Mouse (Mus musculus) CH12.LX (cell line): ENCODE results near the gene Gm27179. TPM values are rescaled to one million over a fixed set of nuclear protein-coding genes. Genes with fewer than 3 reads are reported as not detected.
"Not testable (repeated sequence)": the region's sequence is repeated elsewhere in the genome, so short reads cannot be mapped to it uniquely, and the experiment has no call there.

Experiments
- DNase-seq: peaks from one replicate; pipeline ENCODE4 v3.0.0-alpha.2; 2013; ENCODE audit errors: extremely low read depth
- H3K27ac ChIP-seq: 2 replicates; pipeline ENCODE4 v1.5.1; 2012; ENCODE audit warnings: low read depth, mild to moderate bottlenecking, control low read depth, moderate library complexity; ENCODE audit not compliant: insufficient read depth
- H3K27me3 ChIP-seq: replicated peaks from 2 replicates; pipeline ENCODE3; 2012; ENCODE audit warnings: inconsistent platforms
- H3K36me3 ChIP-seq, 2 experiments: replicated peaks in 1 of 2; 2 replicates each; pipeline versions ENCODE3 to v1.6.1; 2012; ENCODE audit warnings: inconsistent platforms in 1 of 2, low read length in 1 of 2, mild to moderate bottlenecking in 1 of 2, mixed read lengths in 1 of 2, moderate library complexity in 1 of 2; ENCODE audit not compliant: control insufficient read depth in 1 of 2, insufficient read depth in 1 of 2
- H3K4me1 ChIP-seq, 2 experiments: 2 replicates each; pipeline ENCODE4 v1.6.1; 2012; ENCODE audit warnings: inconsistent platforms in 1 of 2, moderate library complexity in 1 of 2; ENCODE audit not compliant: insufficient read depth in 2 of 2, control insufficient read depth in 1 of 2
- H3K4me2 ChIP-seq: 2 replicates; pipeline ENCODE4 v1.6.1; 2012; ENCODE audit warnings: low read depth, mild to moderate bottlenecking, control low read depth; ENCODE audit not compliant: poor library complexity, insufficient read depth, severe bottlenecking
- H3K4me3 ChIP-seq, 3 experiments: fragments of 150-350 bp in 1 of 3; sonication (generic) in 1 of 3; replicated peaks in 1 of 3; 2 replicates each; pipeline versions ENCODE3 to v1.5.1; 2011 to 2012; ENCODE audit warnings: low read depth in 2 of 3, low read length in 2 of 3, mild to moderate bottlenecking in 2 of 3, moderate library complexity in 2 of 3, control low read depth in 1 of 3, improper control_type of control experiment in 1 of 3, inconsistent platforms in 1 of 3, mixed read lengths in 1 of 3; ENCODE audit not compliant: poor library complexity in 1 of 3
- H3K79me2 ChIP-seq: replicated peaks from 2 replicates; pipeline ENCODE4 v1.6.1; 2012; ENCODE audit warnings: mild to moderate bottlenecking, moderate library complexity; ENCODE audit not compliant: control insufficient read depth, poor library complexity, insufficient read depth, severe bottlenecking; ENCODE audit errors: extremely low read depth
- H3K9ac ChIP-seq: 2 replicates; pipeline ENCODE4 v1.6.1; 2012; ENCODE audit warnings: low read depth, mild to moderate bottlenecking, control low read depth, moderate library complexity; ENCODE audit not compliant: insufficient read depth
- H3K9me3 ChIP-seq: replicated peaks from 2 replicates; pipeline ENCODE3; 2012; ENCODE audit warnings: low read length, inconsistent platforms, mixed read lengths
- dilution Hi-C: fragments of 300-500 bp; cut with MboI; formaldehyde crosslinking; loops from 2 replicates; pipeline ENCODE4 v1.14.3; 2020; ENCODE audit warnings: low sequenced_read_pairs; ENCODE audit not compliant: extremely low pct_unique_long_range_greater_than_20kb, extremely low pct_ligation_motif_present
- in situ Hi-C: fragments of 300-500 bp; cut with MboI; formaldehyde crosslinking; loops from 3 replicates; pipeline ENCODE4 v1.14.3; 2019; ENCODE audit warnings: low sequenced_read_pairs, low pct_ligation_motif_present, low pct_unique_long_range_greater_than_20kb, mixed read lengths
- polyA plus RNA-seq: library from polyadenylated mRNA; unstranded; fragments of >175 nt; gene quantifications from 2 replicates; pipeline ENCODE4 v1.2.1, GENCODE M21; 2012; ENCODE audit warnings: low read depth; ENCODE audit not compliant: insufficient read length
- total RNA-seq, 2 experiments: library from RNA; depleted of rRNA; stranded (reverse); fragments of 300-350 nt in 1 of 2; fragments of >200 nt in 1 of 2; gene quantifications; 2 replicates each; pipeline ENCODE4 v1.2.3; 2012 to 2014

Gm27179 gene
- total and polyA plus RNA-seq, 3 experiments: not detected

DNA sequence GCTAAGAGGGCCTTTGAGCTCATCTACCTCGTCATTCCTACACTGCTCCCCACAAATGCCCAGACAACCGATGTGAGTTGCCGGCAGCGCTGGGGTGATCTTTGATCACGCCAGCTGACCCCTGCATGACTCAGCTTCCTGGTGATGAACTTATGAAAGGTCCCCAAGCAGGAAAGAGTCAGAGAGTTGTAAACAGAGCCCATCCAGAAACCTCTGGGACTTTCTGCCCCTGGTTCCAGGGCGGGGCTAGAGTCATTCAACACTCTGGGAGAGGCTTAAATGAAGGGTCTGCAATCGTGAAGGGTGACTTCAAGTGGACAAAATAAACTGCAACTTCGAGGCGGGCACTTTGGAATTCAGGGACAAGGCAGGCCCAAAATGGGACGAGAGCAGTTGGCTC, 24.3 kb downstream of the Gm27179 start:
- H3K4me1 ChIP-seq, dilution Hi-C loops, H3K27me3 ChIP-seq, H3K27ac ChIP-seq, H3K9ac ChIP-seq, H3K36me3 ChIP-seq, H3K79me2 ChIP-seq, in situ Hi-C loops, H3K4me2 ChIP-seq, H3K4me3 ChIP-seq, DNase-seq, H3K9me3 ChIP-seq: not testable (repeated sequence)

DNA sequence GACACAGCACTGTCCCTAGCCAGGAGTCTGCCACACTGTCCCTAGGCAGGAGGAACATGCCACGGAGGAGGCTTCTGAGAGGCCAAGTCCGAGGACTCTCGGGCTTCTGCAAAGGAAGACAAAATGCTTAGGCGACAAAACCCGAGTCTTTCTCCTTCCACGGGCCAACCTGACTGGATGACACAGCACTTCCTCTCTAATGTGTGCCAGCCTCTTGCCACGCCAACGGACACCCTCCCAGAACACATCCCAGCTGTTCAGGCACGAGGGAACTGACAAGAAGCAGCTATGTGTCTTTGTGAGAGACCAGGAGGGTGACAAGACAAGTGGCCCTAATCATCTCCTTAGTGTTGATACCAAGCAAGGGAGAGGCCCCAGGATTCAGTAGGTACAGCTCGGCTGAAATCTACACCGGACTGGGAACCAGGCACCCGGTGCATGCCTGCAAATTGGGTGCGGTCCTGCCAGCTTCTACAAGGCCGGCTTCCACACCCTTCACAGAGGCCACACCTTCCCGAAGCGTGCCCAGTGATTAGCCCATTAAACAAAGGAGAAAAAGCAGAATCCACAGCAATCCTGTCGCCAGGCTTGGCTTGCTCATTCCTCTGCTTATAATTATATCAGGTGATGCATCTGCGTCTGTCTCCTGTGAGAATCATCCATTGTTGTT, 26.7 kb downstream of the Gm27179 start:
- H3K79me2 ChIP-seq, H3K36me3 ChIP-seq, H3K4me2 ChIP-seq, H3K4me1 ChIP-seq, H3K27ac ChIP-seq, dilution Hi-C loops, H3K9me3 ChIP-seq, H3K27me3 ChIP-seq, H3K4me3 ChIP-seq, H3K9ac ChIP-seq, DNase-seq, in situ Hi-C loops: not testable (repeated sequence)

DNA sequence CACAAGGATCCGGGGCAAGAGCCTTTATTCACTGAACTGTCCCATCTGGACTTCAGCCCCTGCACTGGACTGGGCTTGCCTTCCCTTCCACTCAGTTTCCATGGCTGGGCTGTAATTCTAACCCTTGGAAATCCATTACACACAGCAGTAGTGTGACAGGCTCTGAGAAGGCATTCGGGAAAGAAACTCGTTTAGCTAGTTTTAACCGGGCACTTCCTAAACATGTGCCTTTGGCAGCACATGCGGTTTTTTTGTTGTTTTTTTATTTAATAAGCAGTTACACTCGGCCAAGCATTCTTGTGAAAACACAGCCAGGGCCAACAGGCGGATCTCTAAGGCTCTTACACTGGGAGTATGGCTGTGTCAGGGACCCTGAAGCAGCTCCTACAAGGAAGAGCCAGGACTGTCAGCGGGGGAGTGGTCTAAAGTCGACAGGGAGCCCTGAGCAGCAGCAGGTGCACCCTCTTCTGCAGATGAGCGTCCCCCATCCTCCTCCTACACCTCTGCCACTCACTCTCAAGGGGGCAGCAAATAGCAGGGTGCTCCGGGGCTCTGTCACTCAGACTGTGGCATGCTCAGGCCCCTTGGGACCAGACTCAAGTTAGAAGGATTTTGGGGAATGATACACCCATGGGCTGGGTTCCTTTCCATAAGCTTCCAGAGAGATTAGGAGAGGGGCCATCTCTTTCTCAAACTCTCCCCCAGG, 38.3 kb downstream of the Gm27179 start:
- H3K27ac ChIP-seq, H3K4me1 ChIP-seq, in situ Hi-C loops, DNase-seq, H3K36me3 ChIP-seq, H3K4me3 ChIP-seq, H3K27me3 ChIP-seq, H3K9ac ChIP-seq, dilution Hi-C loops, H3K79me2 ChIP-seq, H3K9me3 ChIP-seq, H3K4me2 ChIP-seq: not testable (repeated sequence)

DNA sequence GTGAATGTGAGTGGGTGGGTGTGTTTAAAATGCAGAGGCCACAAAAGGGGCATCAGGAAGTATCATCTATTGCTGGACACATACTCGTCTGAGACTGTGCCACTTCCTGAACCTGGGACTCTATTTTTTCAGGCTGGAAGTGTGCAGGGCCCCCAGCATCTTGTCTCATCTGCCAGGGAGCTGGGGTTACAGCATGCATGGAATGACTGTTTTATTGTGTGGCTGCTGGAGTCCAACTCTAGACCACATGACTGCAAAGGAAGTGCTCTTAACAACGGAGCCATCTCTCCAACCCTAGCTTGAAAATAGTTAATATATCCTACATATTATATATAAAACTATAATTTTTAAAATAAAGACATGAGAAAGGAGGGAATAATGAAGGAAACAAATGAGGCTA, 39.0 kb downstream of the Gm27179 start:
- DNase-seq, H3K9me3 ChIP-seq, H3K27me3 ChIP-seq, H3K79me2 ChIP-seq, H3K27ac ChIP-seq, H3K4me3 ChIP-seq, H3K36me3 ChIP-seq, H3K4me2 ChIP-seq, dilution Hi-C loops, H3K4me1 ChIP-seq, H3K9ac ChIP-seq, in situ Hi-C loops: not testable (repeated sequence)

DNA sequence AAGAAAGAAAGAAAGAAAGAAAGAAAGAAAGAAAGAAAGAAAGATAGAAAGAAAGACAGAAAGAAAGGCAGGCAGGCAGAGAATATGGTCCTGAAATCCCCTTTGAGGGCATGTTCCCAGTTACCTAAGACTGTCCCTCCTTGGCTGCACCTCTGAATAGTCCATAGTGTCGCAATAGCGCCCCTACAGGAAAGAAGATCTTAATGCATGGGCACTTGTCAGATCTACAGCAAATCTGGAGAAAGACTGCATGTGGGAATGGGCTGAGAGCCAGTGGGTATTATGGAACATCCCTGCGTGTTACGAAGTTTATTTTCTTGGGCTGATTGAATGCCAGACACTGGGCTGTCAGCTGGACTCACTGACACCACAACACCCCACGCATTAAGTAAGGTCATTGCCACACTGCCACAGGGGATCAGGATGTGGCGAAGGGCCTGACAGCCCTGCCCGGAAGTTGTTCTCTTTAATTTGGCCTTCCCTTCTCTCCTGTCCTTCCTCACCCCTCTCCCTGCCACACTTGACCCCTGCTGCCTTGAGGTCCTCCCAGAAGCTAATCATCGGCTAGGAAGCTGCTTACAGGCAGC, 42.1 kb downstream of the Gm27179 start:
- H3K79me2 ChIP-seq, H3K9ac ChIP-seq, in situ Hi-C loops, H3K9me3 ChIP-seq, H3K27ac ChIP-seq, H3K36me3 ChIP-seq, H3K4me2 ChIP-seq, H3K4me1 ChIP-seq, H3K27me3 ChIP-seq, DNase-seq, H3K4me3 ChIP-seq, dilution Hi-C loops: not testable (repeated sequence)

DNA sequence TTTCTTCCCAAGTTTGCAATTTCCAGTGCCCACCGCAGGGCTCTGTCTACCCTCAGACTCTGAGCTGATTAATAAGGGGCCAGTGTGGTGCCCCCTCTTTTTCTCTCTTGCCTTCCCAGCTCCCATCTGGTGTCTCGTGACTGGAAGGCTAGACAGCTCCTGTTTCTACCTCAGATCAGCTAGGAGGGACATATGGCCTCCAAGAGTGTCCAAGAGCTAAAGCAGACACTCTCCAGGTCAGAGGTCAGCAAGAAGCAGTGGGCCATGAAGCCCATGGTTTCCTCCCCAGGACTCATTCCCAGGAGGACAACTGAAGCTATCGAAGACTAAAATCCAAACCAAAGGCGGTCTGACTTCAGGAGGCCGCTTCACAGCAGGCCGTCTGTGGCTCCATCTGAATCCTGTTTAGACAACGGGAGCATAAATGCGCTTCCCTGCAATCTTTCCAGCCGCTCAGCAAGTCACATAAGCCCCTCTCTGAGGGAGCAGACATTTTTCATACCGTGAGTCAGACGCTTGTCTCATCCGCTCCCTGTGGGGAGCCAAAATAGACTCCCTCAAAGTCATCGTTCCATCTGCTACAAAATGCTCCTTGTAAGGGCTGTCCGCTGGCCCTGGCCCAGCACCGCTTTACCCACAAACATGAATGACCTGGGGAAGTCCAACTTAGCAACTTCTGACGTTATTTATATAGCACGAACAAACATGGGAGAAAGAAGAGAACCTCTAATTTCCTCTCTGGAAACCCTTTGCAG, 44.6 kb downstream of the Gm27179 start:
- H3K27ac ChIP-seq, H3K79me2 ChIP-seq, H3K9ac ChIP-seq, H3K36me3 ChIP-seq, H3K27me3 ChIP-seq, dilution Hi-C loops, DNase-seq, in situ Hi-C loops, H3K4me2 ChIP-seq, H3K4me3 ChIP-seq, H3K9me3 ChIP-seq, H3K4me1 ChIP-seq: not testable (repeated sequence)
